Mouse (Mus musculus) erythroblast, embryonic 14.5 days (primary cell): ENCODE measurements at regions not wholly inside any gene's neighbourhood (a gene's known extent, or its start where the extent isn't known, plus 50 kb on each side); places are given as distances from the start of the nearest gene placed in this dataset.

Experiments
- GATA1 ChIP-seq: IDR thresholded peaks from 2 replicates; pipeline ENCODE4 v1.6.1; 2012; ENCODE audit warnings: low read length, inconsistent platforms, mixed read lengths
- TAL1 ChIP-seq: IDR thresholded peaks from 3 replicates; pipeline ENCODE4 v1.6.1; 2012; ENCODE audit warnings: low read length, inconsistent platforms, mixed read lengths

DNA sequence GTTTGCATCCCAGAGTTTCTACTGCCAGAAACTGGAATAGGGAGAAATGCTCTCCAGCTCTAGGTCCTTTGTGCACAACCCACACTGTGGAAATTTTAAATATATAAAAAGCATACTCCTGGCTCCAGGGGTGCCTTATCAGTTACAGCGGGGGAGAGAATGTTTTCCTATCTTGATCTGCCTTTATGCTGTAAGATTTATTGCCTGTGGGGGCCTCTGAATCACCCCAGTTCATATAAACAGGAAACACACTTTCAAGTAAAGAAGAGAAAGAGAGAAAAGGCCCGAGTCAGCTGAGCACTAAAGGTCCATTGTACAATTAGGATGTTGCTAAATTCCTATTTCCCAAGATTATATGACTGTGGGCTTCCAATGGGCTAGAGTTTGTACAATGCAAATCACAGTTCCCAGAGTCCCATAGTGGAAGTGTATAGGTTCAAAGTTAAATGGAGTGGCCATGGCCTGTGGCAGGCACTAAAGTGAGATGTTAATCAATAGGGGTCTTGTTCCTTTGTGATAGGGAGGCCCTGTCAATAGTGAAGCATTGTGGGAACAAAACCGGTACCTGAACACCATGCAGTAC is 258.9 kb upstream of the Cd180 start:
- no peak for TF ChIP-seq GATA1
- TF ChIP-seq TAL1 = no peak
